Mouse (Mus musculus) G1E (cell line): ENCODE results near the gene Rnf24. TPM values are rescaled to one million over a fixed set of nuclear protein-coding genes. Genes with fewer than 3 reads are reported as not detected.

ENCODE experiments used
- ATAC-seq: 2 replicates; pipeline ENCODE4 v1.8.0; 2016; ENCODE audit warnings: mild to moderate bottlenecking; ENCODE audit not compliant: insufficient number of reproducible peaks, poor library complexity, low FRiP score, severe bottlenecking; ENCODE audit errors: extremely low read depth
- DNase-seq: peaks from one replicate; pipeline ENCODE4 v3.0.0; 2012; ENCODE audit warnings: low spot score
- H3K27me3 ChIP-seq: 2 replicates; pipeline ENCODE4 v1.6.1; 2012; ENCODE audit warnings: mild to moderate bottlenecking, low read length, inconsistent platforms; ENCODE audit not compliant: insufficient read depth
- H3K36me3 ChIP-seq: replicated peaks from 2 replicates; pipeline ENCODE3; 2012; ENCODE audit warnings: mild to moderate bottlenecking, inconsistent platforms
- H3K4me1 ChIP-seq: 2 replicates; pipeline ENCODE4 v1.6.1; 2012; ENCODE audit warnings: low read depth, low read length, inconsistent platforms, mixed read lengths; ENCODE audit not compliant: insufficient read depth
- H3K4me3 ChIP-seq: 2 replicates; pipeline ENCODE4 v1.5.1; 2012; ENCODE audit warnings: low read depth, mild to moderate bottlenecking, inconsistent platforms, low read length, moderate library complexity, mixed read lengths
- H3K9me3 ChIP-seq: replicated peaks from 2 replicates; pipeline ENCODE4 v1.6.1; 2012; ENCODE audit warnings: inconsistent platforms
- CTCF ChIP-seq: IDR thresholded peaks from 2 replicates; pipeline ENCODE4 v1.5.1; 2012; ENCODE audit warnings: low read depth, low read length, inconsistent platforms, mixed read lengths
- GATA1 ChIP-seq: IDR thresholded peaks from 2 replicates; pipeline ENCODE4 v1.6.1; 2012; ENCODE audit warnings: borderline replicate concordance, low read length, inconsistent platforms, mixed read lengths
- GATA2 ChIP-seq: IDR thresholded peaks from 2 replicates; pipeline ENCODE4 v1.6.1; 2012; ENCODE audit warnings: low read depth, low read length, inconsistent platforms, borderline replicate concordance
- POLR2AphosphoS5 ChIP-seq: IDR thresholded peaks from 2 replicates; pipeline ENCODE4 v1.6.1; 2012; ENCODE audit warnings: low read depth, low read length, inconsistent platforms; ENCODE audit not compliant: insufficient replicate concordance
- TAL1 ChIP-seq: conservative IDR thresholded peaks from 2 replicates; pipeline ENCODE4 v1.6.1; 2012; ENCODE audit warnings: low read depth, low read length, inconsistent platforms, mixed read lengths
- polyA plus RNA-seq: library from polyadenylated mRNA; stranded (reverse); fragments of >175 nt; gene quantifications from 2 replicates; pipeline ENCODE4 v1.2.3, GENCODE M21; 2012
- total RNA-seq, 2 experiments: library from RNA; stranded (forward) in 1 of 2; stranded (reverse) in 1 of 2; fragments of 200-1000 nt in 1 of 2; fragments of >200 nt in 1 of 2; fragmentation: Nextera tagmentation in 1 of 2; gene quantifications; 2 replicates each; pipeline ENCODE4 v1.2.3; 2014 to 2017

Rnf24 gene
- total and polyA plus RNA-seq, 3 experiments: 0.44 to 1.8 (median 1.2) TPM

GRCm38 (mm10) chr2:131296746-131297261 is 55.9 kb downstream of the Rnf24 start:
- no peak for ATAC-seq

GRCm38 (mm10) chr2:131290669-131291068 is 62.0 kb downstream of the Rnf24 start:
- peaks cover 91% of the 10 kb centered on the region for H3K36me3 ChIP-seq
- no peak overlapping the region for H3K4me3 ChIP-seq
- H3K4me1 ChIP-seq: no peaks in the 10 kb centered on the region
- no peaks in the 10 kb centered on the region for H3K9me3 ChIP-seq
- H3K27me3 ChIP-seq: no peaks in the 10 kb centered on the region
- ATAC-seq (no peak), DNase-seq (no peak)
- TF ChIP-seq GATA2 (no peak), POLR2AphosphoS5 (no peak), CTCF (no peak), GATA1 (no peak), TAL1 (no peak)

More at GRCm38 (mm10) chr2:131296746-131297261, 55.9 kb downstream of the Rnf24 start:
- no peak for DNase-seq
- Histone ChIP-seq H3K36me3 (peaks cover 71% of the 10 kb centered on the region), H3K4me3 (no peak overlapping the region), H3K4me1 (no peaks in the 10 kb centered on the region), H3K27me3 (no peaks in the 10 kb centered on the region), H3K9me3 (no peaks in the 10 kb centered on the region)
- TF ChIP-seq POLR2AphosphoS5 (no peak), GATA1 (no peak), GATA2 (no peak), TAL1 (no peak), CTCF (no peak)

- TF ChIP-seq GATA2 (no peak), TAL1 (no peak), POLR2AphosphoS5 (no peak), GATA1 (no peak), CTCF (no peak)
- DNase-seq (no peak), ATAC-seq (no peak)
- Histone ChIP-seq H3K9me3 (no peaks in the 10 kb centered on the region), H3K36me3 (peaks cover 83% of the 10 kb centered on the region), H3K4me1 (no peaks in the 10 kb centered on the region), H3K4me3 (no peak overlapping the region), H3K27me3 (no peaks in the 10 kb centered on the region)
Observed at GRCm38 (mm10) chr2:131286276-131286675, 66.4 kb downstream of the Rnf24 start.

GRCm38 (mm10) chr2:131281596-131281995 is 71.1 kb downstream of the Rnf24 start:
- H3K4me1 ChIP-seq: peaks cover 2% of the 10 kb centered on the region; the same call in 1 of the 2 replicates
- no peak overlapping the region for H3K4me3 ChIP-seq
- no peaks in the 10 kb centered on the region for H3K9me3 ChIP-seq
- DNase-seq: no peak
- TF ChIP-seq GATA2 (no peak), TAL1 (no peak), POLR2AphosphoS5 (no peak), GATA1 (no peak), CTCF (no peak)
- peaks cover 85% of the 10 kb centered on the region for H3K36me3 ChIP-seq
- no peaks in the 10 kb centered on the region for H3K27me3 ChIP-seq
- no peak for ATAC-seq

GRCm38 (mm10) chr2:131276722-131277121 is 76.0 kb downstream of the Rnf24 start:
- Histone ChIP-seq H3K36me3 (peaks cover 88% of the 10 kb centered on the region), H3K27me3 (no peaks in the 10 kb centered on the region), H3K4me1 (peaks cover 2% of the 10 kb centered on the region; the same call in 1 of the 2 replicates), H3K4me3 (no peak overlapping the region), H3K9me3 (no peaks in the 10 kb centered on the region)
- TF ChIP-seq TAL1: no peak
- no peak for TF ChIP-seq CTCF
- TF ChIP-seq GATA2: no peak
- no peak for TF ChIP-seq GATA1
- no peak for TF ChIP-seq POLR2AphosphoS5
- DNase-seq (no peak), ATAC-seq (no peak)

- TF ChIP-seq GATA1 (no peak), CTCF (no peak), GATA2 (no peak), POLR2AphosphoS5 (no peak), TAL1 (no peak)
- H3K36me3 ChIP-seq: peaks cover 84% of the 10 kb centered on the region
- ATAC-seq: no peak
- no peak for DNase-seq
- H3K9me3 ChIP-seq: no peaks in the 10 kb centered on the region
- H3K4me1 ChIP-seq: peaks cover 2% of the 10 kb centered on the region; the same call in 1 of the 2 replicates
- no peaks in the 10 kb centered on the region for H3K27me3 ChIP-seq
- H3K4me3 ChIP-seq: no peak overlapping the region
Observed at GRCm38 (mm10) chr2:131275493-131275892, 77.2 kb downstream of the Rnf24 start.
